Mouse (Mus musculus) midbrain, embryonic 14.5 days (tissue): ENCODE results near the gene Gm21060. TPM values are rescaled to one million over a fixed set of nuclear protein-coding genes. Genes with fewer than 3 reads are reported as not detected.
A peak's percentile ranks its signal among the peaks of the same experiment; 100 is the strongest.

Experiments used
- ATAC-seq: fragments of 200-750 bp; cut with Nextera tagmentation; 2 replicates; pipeline ENCODE4 v1.8.0; 2017; ENCODE audit warnings: moderate number of reproducible peaks, moderate library complexity; ENCODE audit not compliant: low FRiP score, low TSS enrichment
- DNase-seq: peaks from one replicate; pipeline ENCODE4 v3.0.0-alpha.2; 2015
- H3K27ac ChIP-seq: fragments of 300-500 bp; sonication (generic); replicated peaks from 2 replicates; pipeline ENCODE4 v1.5.1; 2014; ENCODE audit warnings: mild to moderate bottlenecking, low read depth, low read length, moderate library complexity
- H3K27me3 ChIP-seq: fragments of 300-500 bp; sonication (generic); 2 replicates; pipeline ENCODE4 v1.6.1; 2014; ENCODE audit warnings: low read length, control low read depth, mixed read lengths; ENCODE audit not compliant: control insufficient read depth, insufficient read depth
- H3K36me3 ChIP-seq: fragments of 300-500 bp; sonication (generic); 2 replicates; pipeline ENCODE4 v1.6.1; 2014; ENCODE audit warnings: low read length, control low read depth; ENCODE audit not compliant: control insufficient read depth, insufficient read depth
- H3K4me1 ChIP-seq: fragments of 300-500 bp; sonication (generic); 2 replicates; pipeline ENCODE4 v1.6.1; 2014; ENCODE audit warnings: mild to moderate bottlenecking, antibody characterized with exemption, low read length, control low read depth; ENCODE audit not compliant: control insufficient read depth, insufficient read depth
- H3K4me2 ChIP-seq: fragments of 300-500 bp; sonication (generic); 2 replicates; pipeline ENCODE4 v1.6.1; 2014; ENCODE audit warnings: mild to moderate bottlenecking, low read length, moderate library complexity
- H3K4me3 ChIP-seq: fragments of 300-500 bp; sonication (generic); replicated peaks from 2 replicates; pipeline ENCODE4 v1.5.1; 2014; ENCODE audit warnings: low read depth, low read length
- H3K9ac ChIP-seq: fragments of 300-500 bp; sonication (generic); replicated peaks from 2 replicates; pipeline ENCODE4 v1.6.1; 2014; ENCODE audit warnings: mild to moderate bottlenecking, low read length, moderate library complexity
- H3K9me3 ChIP-seq: fragments of 300-500 bp; sonication (generic); 2 replicates; pipeline ENCODE4 v1.6.1; 2016; ENCODE audit warnings: low read length, control low read depth, mixed read lengths; ENCODE audit not compliant: control insufficient read depth
- WGBS: fragments of 180-500 bp; shearing (Covaris S2); extraction: QIAGEN DNeasy Blood & Tissue Kit; methylation state at CpG from one replicate; pipeline ENCODE4 v1.1.7; 2014; 5-methylcytosine and 5-hydroxymethylcytosine counted together
- polyA plus RNA-seq: library from polyadenylated mRNA; unstranded; fragments of >200 nt; fragmentation: Nextera tagmentation; extraction: Ambion mirVana; gene quantifications from 2 replicates; pipeline ENCODE4 v1.2.1, GENCODE M21; 2014

Gene Gm21060
- polyA plus RNA-seq, 1 experiment from 2014 or later = not detected

DNA sequence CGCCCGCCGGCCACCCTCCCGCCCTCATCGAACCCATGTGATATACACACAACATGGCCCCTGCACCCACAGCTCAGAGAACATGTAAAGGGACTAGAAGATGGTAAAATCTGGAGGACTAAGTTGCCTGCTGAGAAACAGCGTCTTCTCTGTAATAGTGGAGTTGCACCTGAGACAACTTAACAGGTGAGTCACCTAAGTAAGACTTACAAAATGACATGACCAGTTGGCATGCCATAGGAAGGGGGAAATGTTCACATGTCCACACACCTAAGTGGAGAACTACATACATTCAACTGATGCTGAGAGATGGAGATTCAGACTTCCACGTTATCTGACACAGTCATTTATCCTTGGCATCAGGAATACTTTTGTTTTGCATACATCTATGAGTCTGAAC, 29.7 kb downstream of the Gm21060 start:
- no peaks in the 10 kb centered on the region for H3K9me3 ChIP-seq
- H3K4me1 ChIP-seq = no peaks in the 10 kb centered on the region
- no peak overlapping the region for H3K27ac ChIP-seq
- H3K9ac ChIP-seq = no peak overlapping the region
- 22% methylated on average over 7 of the region's 7 CpGs for WGBS
- ATAC-seq = no peak
- H3K36me3 ChIP-seq = no peaks in the 10 kb centered on the region
- no peak overlapping the region for H3K4me3 ChIP-seq
- H3K27me3 ChIP-seq = no peaks in the 10 kb centered on the region
- peak; percentile 27 for DNase-seq
- no peak overlapping the region for H3K4me2 ChIP-seq

DNA sequence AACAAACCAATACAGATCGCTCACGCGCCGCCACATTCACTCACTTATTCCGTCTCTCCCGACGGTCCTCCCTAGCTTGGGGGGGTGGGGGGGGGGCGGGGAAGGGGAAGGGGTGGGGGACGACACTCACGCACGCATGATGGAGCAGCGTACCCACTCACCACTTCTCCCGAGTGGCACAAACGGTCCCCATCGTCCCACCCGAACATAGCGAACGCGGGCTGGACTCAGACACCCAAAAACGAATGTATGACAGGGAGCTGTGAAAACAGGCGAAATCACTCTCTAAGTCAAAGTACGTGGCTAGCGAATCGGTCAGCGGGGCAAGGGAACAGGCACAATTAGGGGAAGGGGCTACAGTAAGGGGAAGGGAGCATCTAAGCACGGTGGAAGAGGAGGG, 30.2 kb downstream of the Gm21060 start:
- Histone ChIP-seq H3K36me3 (no peaks in the 10 kb centered on the region), H3K9me3 (no peaks in the 10 kb centered on the region), H3K9ac (no peak overlapping the region), H3K4me2 (no peak overlapping the region), H3K27ac (no peak overlapping the region), H3K4me3 (no peak overlapping the region), H3K27me3 (no peaks in the 10 kb centered on the region), H3K4me1 (no peaks in the 10 kb centered on the region)
- DNase-seq (peak; percentile 70), ATAC-seq (no peak)
- 6% methylated on average over 25 of the region's 26 CpGs for WGBS

DNA sequence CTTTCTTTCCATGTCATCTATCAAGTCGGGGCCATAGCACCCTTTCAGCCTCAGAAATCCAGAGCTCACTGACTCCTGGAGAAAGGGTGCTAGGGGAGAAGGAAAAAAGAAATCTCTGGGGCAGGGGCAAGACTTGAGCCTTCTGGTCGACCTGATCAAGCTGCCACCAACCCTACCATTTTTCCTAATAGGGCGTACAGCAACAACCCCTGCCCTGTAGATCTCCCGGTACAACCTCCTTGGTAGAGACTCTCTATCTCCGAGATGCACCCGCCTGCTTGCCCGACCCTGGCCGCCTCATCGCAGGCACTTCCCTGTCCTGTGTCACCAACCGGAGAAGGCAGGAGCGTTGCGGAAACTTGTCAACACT, 30.6 kb downstream of the Gm21060 start:
- WGBS = 3% methylated on average over 12 of the region's 12 CpGs
- H3K9me3 ChIP-seq = no peaks in the 10 kb centered on the region

DNA sequence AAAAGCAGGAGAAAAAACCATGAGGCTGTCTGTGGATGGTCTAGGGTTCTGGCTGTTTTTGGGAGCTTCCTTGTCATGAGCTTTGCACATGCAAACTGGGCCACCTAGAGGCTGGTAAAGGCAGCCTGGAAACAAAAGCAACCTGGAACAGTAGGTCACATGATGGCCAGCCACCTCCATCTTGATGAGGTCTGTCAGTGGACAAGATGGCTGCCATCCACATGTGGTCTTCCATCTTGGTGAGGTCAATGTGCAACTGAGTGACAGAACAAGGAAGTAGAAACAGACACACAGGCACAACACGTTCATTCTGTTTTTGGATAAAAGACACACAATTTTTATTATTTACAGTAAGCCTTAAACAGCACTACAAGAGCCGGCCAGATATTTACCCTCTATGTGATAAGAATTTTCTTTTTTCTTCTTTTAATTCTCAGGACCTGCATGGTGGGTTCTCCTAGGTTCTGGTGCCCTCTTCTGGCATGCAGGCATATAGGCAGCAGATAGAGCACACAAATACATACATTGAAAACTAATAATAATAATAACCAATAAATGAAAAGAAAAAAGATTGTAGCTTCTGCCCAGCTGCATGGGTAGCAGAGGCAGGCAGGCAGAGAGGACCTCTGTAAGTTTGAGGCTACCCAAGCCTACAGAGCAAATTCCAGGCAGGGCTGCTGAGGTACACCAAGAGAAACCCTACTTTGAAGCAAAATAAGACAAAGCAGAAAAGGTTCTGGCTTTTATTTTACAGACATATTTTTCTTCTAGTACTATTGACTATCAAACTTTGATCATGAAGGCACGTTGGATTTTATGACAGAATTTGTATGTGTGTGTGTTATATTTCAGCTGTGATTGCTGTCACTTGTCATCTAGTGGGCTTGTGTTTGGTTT, 31.3 kb downstream of the Gm21060 start:
- H3K27me3 ChIP-seq = no peaks in the 10 kb centered on the region
- no peak overlapping the region for H3K9ac ChIP-seq
- peak; percentile 75 for DNase-seq
- H3K4me1 ChIP-seq = no peaks in the 10 kb centered on the region
- H3K9me3 ChIP-seq = no peaks in the 10 kb centered on the region
- no peak overlapping the region for H3K27ac ChIP-seq
- H3K36me3 ChIP-seq = no peaks in the 10 kb centered on the region
- H3K4me3 ChIP-seq = no peak overlapping the region
- 27% methylated on average over 3 of the region's 3 CpGs for WGBS
- H3K4me2 ChIP-seq = no peak overlapping the region
- peak; percentile 21; the same call in 1 of the 2 replicates for ATAC-seq

More for the DNA sequence above, 30.6 kb downstream of the Gm21060 start:
- Histone ChIP-seq H3K27me3 (no peaks in the 10 kb centered on the region), H3K9ac (no peak overlapping the region), H3K36me3 (no peaks in the 10 kb centered on the region), H3K4me3 (no peak overlapping the region), H3K4me1 (no peaks in the 10 kb centered on the region), H3K4me2 (no peak overlapping the region), H3K27ac (no peak overlapping the region)
- DNase-seq (peak; percentile 69), ATAC-seq (no peak)

DNA sequence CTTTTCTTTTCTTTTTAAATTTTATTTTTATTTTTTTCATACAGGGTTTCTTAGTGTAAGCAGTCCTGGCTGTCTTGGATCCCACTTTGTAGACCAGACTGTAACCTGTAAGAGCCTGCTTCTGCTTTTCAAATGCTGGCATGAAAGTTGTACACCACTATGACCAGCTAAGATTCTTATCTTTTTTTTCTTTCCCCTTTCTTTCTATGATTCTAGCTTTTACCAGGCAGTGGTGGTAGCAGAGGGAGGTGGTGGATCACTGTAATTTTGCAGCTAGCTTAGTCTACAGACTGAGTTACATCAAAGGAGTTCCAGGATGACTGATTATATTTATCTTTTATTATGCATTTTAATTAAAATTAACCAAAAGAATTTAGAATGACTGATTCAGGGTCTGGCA, 31.9 kb downstream of the Gm21060 start:
- H3K4me2 ChIP-seq = no peak overlapping the region
- no peak overlapping the region for H3K4me3 ChIP-seq
- no peak for ATAC-seq
- no peak overlapping the region for H3K27ac ChIP-seq
- H3K4me1 ChIP-seq = no peaks in the 10 kb centered on the region
- no peaks in the 10 kb centered on the region for H3K9me3 ChIP-seq
- no peaks in the 10 kb centered on the region for H3K27me3 ChIP-seq
- no peak overlapping the region for H3K9ac ChIP-seq
- no peaks in the 10 kb centered on the region for H3K36me3 ChIP-seq
- DNase-seq = no peak

DNA sequence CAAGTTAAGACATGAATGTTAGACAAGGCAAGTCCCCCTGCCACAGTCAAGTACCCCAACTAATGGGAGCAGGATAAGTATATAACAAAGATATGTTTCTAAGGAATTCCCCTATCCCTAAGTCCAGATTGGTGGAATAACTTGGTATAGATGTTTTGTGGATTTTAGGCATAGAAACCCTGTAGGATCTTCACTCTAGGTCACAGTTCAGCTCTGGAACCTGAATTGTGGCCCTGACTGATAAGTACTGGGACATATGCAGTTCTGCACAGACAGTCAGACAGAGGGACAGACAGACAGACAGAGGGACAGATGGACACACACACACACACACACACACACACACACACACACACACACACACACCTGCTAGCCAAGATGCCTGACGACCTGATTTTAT, 32.6 kb downstream of the Gm21060 start:
- 87% methylated on average over 1 of the region's 1 CpGs for WGBS
- Histone ChIP-seq H3K4me3 (no peak overlapping the region), H3K4me1 (no peaks in the 10 kb centered on the region), H3K27ac (no peak overlapping the region), H3K4me2 (no peak overlapping the region), H3K9me3 (no peaks in the 10 kb centered on the region), H3K27me3 (no peaks in the 10 kb centered on the region), H3K36me3 (no peaks in the 10 kb centered on the region), H3K9ac (no peak overlapping the region)
- ATAC-seq (no peak), DNase-seq (peak; percentile 33)

DNA sequence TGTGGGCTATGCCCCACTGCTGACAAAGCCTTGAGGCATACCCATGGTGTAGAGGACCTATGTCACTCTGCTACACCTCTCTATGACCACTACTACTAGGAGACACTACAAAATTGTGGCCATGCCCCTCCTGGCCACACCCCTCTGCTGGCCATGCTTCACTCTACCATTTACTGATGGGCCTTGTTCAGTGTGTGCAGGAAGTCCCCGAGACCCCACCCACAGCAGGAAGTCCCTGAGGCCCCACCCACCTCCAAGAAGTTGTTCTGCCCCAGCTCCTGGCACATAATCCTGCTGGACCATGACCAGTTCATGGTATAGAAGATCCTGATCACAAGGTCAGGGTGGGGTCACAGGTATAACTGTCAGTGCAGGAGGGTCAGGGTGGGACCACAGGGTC, 35.6 kb downstream of the Gm21060 start:
- WGBS = 59% methylated on average over 1 of the region's 1 CpGs
- Histone ChIP-seq H3K27me3 (no peaks in the 10 kb centered on the region), H3K27ac (no peak overlapping the region), H3K4me2 (no peak overlapping the region), H3K9ac (no peak overlapping the region), H3K4me1 (no peaks in the 10 kb centered on the region), H3K4me3 (no peak overlapping the region), H3K9me3 (no peaks in the 10 kb centered on the region), H3K36me3 (no peaks in the 10 kb centered on the region)
- no peak for ATAC-seq
- DNase-seq = no peak

DNA sequence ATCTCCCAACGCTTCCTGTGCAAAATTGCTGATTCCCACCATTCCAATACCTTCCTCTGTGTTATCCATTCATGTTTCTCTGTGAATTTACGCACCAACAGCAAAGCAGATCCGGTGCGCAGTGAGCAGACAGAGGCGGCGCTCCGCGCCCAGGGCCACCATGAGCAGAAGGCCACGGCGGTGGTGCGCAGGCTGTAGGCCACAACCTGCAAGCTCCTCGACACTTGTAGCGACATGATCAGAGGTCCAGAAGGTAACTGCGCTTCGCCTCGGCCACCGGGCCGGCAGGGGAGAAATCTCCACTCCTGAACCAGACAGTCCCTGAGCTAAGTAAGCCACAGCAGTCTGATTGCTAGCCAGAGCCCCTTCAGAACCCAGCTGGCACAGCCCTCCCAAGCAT, 39.1 kb downstream of the Gm21060 start:
- Histone ChIP-seq H3K9ac (no peak overlapping the region), H3K4me2 (no peak overlapping the region), H3K9me3 (no peaks in the 10 kb centered on the region), H3K4me3 (no peak overlapping the region), H3K27me3 (no peaks in the 10 kb centered on the region), H3K27ac (no peak overlapping the region), H3K36me3 (no peaks in the 10 kb centered on the region), H3K4me1 (no peaks in the 10 kb centered on the region)
- WGBS = 93% methylated on average over 18 of the region's 18 CpGs
- ATAC-seq = no peak
- no peak for DNase-seq

DNA sequence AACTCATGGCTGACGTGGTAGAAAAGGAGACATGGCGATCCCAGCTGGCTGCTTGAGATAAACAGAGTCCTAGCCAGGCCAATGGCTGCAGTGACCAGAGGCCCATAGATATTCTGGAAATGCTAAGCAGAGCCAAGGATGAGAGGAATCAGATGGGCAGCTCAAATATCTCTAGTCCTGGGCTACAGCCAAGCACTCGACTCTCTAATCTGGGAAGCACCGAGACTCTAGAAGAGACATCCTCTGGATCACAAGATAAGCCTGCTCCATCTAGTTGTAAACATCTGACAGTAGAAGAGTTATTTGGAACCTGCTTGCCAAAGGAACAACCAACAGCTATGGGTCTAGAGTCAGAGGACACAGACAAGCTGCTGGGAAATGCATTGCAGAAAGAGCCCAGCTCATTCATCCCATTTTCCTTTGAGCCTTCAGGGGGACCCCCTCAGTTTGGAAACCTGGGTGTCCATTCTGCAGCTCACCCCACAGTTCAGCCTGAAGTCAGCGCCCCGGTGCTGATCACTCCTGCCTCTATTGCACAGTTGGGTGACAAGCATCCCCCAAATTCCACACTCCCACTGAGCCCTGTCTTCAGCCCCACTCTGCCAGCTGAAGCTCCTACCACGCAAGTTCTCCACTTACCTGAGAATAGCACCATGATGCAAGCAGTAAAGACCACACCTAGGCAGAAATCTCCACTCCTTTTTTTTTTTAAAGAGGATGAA, 40.5 kb downstream of the Gm21060 start:
- no peak overlapping the region for H3K4me3 ChIP-seq
- ATAC-seq (no peak), DNase-seq (no peak)
- H3K4me1 ChIP-seq = no peaks in the 10 kb centered on the region
- H3K27ac ChIP-seq = no peak overlapping the region
- H3K9me3 ChIP-seq = no peaks in the 10 kb centered on the region
- H3K4me2 ChIP-seq = no peak overlapping the region
- no peaks in the 10 kb centered on the region for H3K36me3 ChIP-seq
- no peaks in the 10 kb centered on the region for H3K27me3 ChIP-seq
- H3K9ac ChIP-seq = no peak overlapping the region
- WGBS = 92% methylated on average over 7 of the region's 7 CpGs
